Mouse (Mus musculus): ENCODE data around the gene Rprd2. TPM values are rescaled to one million over a fixed set of nuclear protein-coding genes. Genes with fewer than 3 reads are reported as not detected.

The Rprd2 gene
- total RNA-seq, 2 experiments from 2014 or later: 41.3 to 42.1 TPM

Small RNAs within 50 kb of the gene (microRNA-seq; reads per million reads assigned to microRNA genes)
- 0 to 0.12 reads per million in 2 experiments for gene Mir7014

Other genes starting within 250 kb of the Rprd2 start
- gene Golph3l, start 229.9 kb downstream of the Rprd2 start, total RNA-seq (2021): 10 to 100 TPM; 19.8 to 20.5 TPM
- 10 to 100 TPM; 62.5 to 63.7 TPM for gene Ensa, start 193.9 kb downstream of the Rprd2 start, total RNA-seq (2021)
- gene Mcl1, start 160.1 kb downstream of the Rprd2 start, total RNA-seq (2021): 100 to 1,000 TPM; 161 to 165 TPM
- 10 to 100 TPM; 48.3 to 57.2 TPM for gene Adamtsl4, start 130.9 kb downstream of the Rprd2 start, total RNA-seq (2021)
- 10 to 100 TPM; 46.0 to 59.8 TPM for gene Ecm1, start 79.3 kb downstream of the Rprd2 start, total RNA-seq (2021)
- 10 to 100 TPM; 41.6 to 44.4 TPM for gene Tars2, start 58.7 kb downstream of the Rprd2 start, total RNA-seq (2021)
- 10 to 100 TPM; 19.2 to 27.2 TPM for gene Prpf3, start 37.0 kb upstream of the Rprd2 start, total RNA-seq (2021)
- gene Mrps21, start 52.7 kb upstream of the Rprd2 start, total RNA-seq (2021): 100 to 1,000 TPM; 275 to 290 TPM
- 1 to 10 TPM; 2.8 to 3.0 TPM for gene Ciart, start 63.4 kb upstream of the Rprd2 start, total RNA-seq (2021)
- 10 to 100 TPM; 24.0 to 24.6 TPM for gene BC028528, start 73.1 kb upstream of the Rprd2 start, total RNA-seq (2021)
- gene Aph1a, start 75.1 kb upstream of the Rprd2 start, total RNA-seq (2021): 100 to 1,000 TPM; 113 to 114 TPM
- gene Car14, start 85.8 kb upstream of the Rprd2 start, total RNA-seq (2021): 100 to 1,000 TPM; 153 to 157 TPM
- gene Anp32e, start 110.4 kb upstream of the Rprd2 start, total RNA-seq (2021): 10 to 100 TPM; 72.7 to 86.1 TPM
- 10 to 100 TPM; 92.3 to 93.0 TPM for gene Plekho1, start 177.1 kb upstream of the Rprd2 start, total RNA-seq (2021)
- gene Vps45, start 239.6 kb upstream of the Rprd2 start, total RNA-seq (2021): 10 to 100 TPM; 27.7 to 29.7 TPM